Mouse (Mus musculus) limb, embryonic 14.5 days (tissue): ENCODE measurements around the gene Prkn. TPM values are rescaled to one million over a fixed set of nuclear protein-coding genes. Genes with fewer than 3 reads are reported as not detected.

Experiments
- ATAC-seq: fragments of 200-750 bp; cut with Nextera tagmentation; 2 replicates; pipeline ENCODE4 v1.8.0; 2017; ENCODE audit warnings: low read depth, moderate number of reproducible peaks, moderate TSS enrichment; ENCODE audit not compliant: low FRiP score
- DNase-seq: peaks from one replicate; pipeline ENCODE4 v3.0.0-alpha.2; 2015; ENCODE audit warnings: low spot score
- H3K27ac ChIP-seq: fragments of 300-500 bp; sonication (generic); replicated peaks from 2 replicates; pipeline ENCODE4 v1.5.1; 2014; ENCODE audit warnings: low read depth, mild to moderate bottlenecking, low read length, moderate library complexity, mixed read lengths
- H3K27me3 ChIP-seq: fragments of 300-500 bp; sonication (generic); 2 replicates; pipeline ENCODE4 v1.6.1; 2014; ENCODE audit warnings: low read length, mixed read lengths; ENCODE audit not compliant: control insufficient read depth, insufficient read depth
- H3K36me3 ChIP-seq: fragments of 300-500 bp; sonication (generic); 2 replicates; pipeline ENCODE4 v1.6.1; 2014; ENCODE audit warnings: mild to moderate bottlenecking, low read length, moderate library complexity, mixed read lengths; ENCODE audit not compliant: control insufficient read depth, insufficient read depth
- H3K4me1 ChIP-seq: fragments of 300-500 bp; sonication (generic); 2 replicates; pipeline ENCODE4 v1.6.1; 2014; ENCODE audit warnings: antibody characterized with exemption, low read length, mixed read lengths; ENCODE audit not compliant: control insufficient read depth, insufficient read depth
- H3K4me2 ChIP-seq: fragments of 300-500 bp; sonication (generic); replicated peaks from 2 replicates; pipeline ENCODE4 v1.6.1; 2014; ENCODE audit warnings: low read depth, mild to moderate bottlenecking, low read length, moderate library complexity; ENCODE audit not compliant: severe bottlenecking
- H3K4me3 ChIP-seq: fragments of 300-500 bp; sonication (generic); replicated peaks from 2 replicates; pipeline ENCODE4 v1.5.1; 2014; ENCODE audit warnings: low read length
- H3K9ac ChIP-seq: fragments of 300-500 bp; sonication (generic); 2 replicates; pipeline ENCODE4 v1.6.1; 2014; ENCODE audit warnings: mild to moderate bottlenecking, low read depth, low read length, moderate library complexity; ENCODE audit not compliant: severe bottlenecking
- H3K9me3 ChIP-seq: fragments of 300-500 bp; sonication (generic); 2 replicates; pipeline ENCODE4 v1.6.1; 2016; ENCODE audit warnings: low read length; ENCODE audit not compliant: control insufficient read depth
- POLR2A ChIP-seq: fragments of 200-500 bp; IDR thresholded peaks from 2 replicates; pipeline ENCODE4 v1.8.0; 2012; ENCODE audit warnings: inconsistent platforms, mild to moderate bottlenecking, moderate library complexity, borderline replicate concordance; ENCODE audit not compliant: insufficient read depth, insufficient read length; ENCODE audit errors: extremely low read depth
- WGBS: fragments of 180-500 bp; shearing (Covaris S2); extraction: QIAGEN DNeasy Blood & Tissue Kit; methylation state at CpG from one replicate; pipeline ENCODE4 v1.1.7; 2014; 5-methylcytosine and 5-hydroxymethylcytosine counted together
- polyA plus RNA-seq, 2 experiments: library from polyadenylated mRNA; depleted of rRNA in 1 of 2; stranded (reverse) in 1 of 2; unstranded in 1 of 2; fragments of >200 nt; fragmentation: Nextera tagmentation in 1 of 2; extraction: Ambion mirVana in 1 of 2; gene quantifications; 2 replicates each; pipeline versions ENCODE4 v1.2.1 to v1.2.3; 2012 to 2014

Gene Prkn
- polyA plus RNA-seq, 2 experiments, result 2.3 to 2.7 TPM

DNA sequence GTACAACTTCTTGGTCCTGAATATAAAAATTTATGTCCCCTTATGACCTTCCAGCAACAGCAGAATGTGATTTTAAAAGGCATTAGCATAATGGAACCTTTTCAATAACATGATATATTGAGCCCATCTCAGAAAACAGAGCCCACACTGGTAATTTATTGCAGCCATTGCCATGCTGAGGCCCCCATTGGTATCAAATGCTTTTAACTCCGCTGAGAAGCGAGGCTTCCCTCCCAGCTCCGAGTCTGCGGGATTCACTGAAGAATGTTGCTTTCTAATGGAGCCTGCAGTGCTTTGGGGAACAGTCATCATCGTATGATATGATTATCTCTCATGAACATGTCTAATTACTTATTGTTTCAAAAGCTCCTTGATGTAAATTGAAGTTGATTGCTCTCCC, 421.5 kb downstream of the Prkn start:
- no peak overlapping the region for H3K27ac ChIP-seq
- no peak for DNase-seq
- no peaks in the 10 kb centered on the region; the same call in 1 of the 2 replicates for H3K4me1 ChIP-seq
- H3K27me3 ChIP-seq, result no peaks in the 10 kb centered on the region
- 57% methylated on average over 5 of the region's 5 CpGs for whole genome bisulfite sequencing
- no peak for TF ChIP-seq POLR2A
- no peak overlapping the region for H3K4me3 ChIP-seq
- H3K9me3 ChIP-seq, result no peaks in the 10 kb centered on the region
- no peak for ATAC-seq
- no peak overlapping the region for H3K9ac ChIP-seq
- no peaks in the 10 kb centered on the region for H3K36me3 ChIP-seq
- H3K4me2 ChIP-seq, result no peak overlapping the region

DNA sequence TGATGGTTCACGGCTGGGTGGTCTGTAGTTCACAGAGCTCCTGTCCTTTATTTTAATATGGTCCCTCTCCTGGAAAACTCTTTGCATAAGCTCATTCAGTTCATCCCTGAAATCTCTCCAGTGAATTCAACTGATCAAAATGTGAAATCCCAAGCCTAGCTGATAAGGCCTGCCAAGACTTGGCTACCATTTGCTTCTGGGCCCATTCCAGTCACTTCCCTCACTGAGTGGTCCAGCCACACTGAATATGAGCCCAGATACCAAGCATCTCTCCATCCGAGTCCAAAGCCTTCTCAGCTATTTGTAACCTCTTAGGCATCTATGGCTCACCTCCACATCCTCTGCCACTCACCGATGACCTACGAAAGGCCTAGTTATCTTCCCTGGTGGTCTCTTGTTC, 427.8 kb downstream of the Prkn start:
- TF ChIP-seq POLR2A, result no peak

DNA sequence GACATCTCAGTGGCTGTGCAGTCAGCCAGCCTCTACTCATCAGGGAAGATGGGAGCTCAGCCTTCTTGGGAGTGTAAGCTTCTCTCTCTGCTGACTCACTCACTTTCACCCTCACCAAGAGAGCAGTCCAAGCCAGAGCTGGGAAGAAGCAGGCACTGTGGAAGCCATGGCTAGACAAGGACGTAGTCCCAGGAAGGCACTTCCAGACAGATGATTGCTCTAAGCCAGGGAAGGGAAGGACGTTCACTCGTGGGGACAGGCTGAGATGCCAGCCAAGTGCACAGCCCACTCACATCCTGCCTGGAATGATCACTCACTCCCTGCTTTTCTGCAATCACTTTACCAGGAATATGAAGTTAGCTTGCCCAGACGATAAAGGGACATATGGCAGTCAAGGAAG, 430.0 kb downstream of the Prkn start:
- H3K27me3 ChIP-seq, result no peaks in the 10 kb centered on the region
- H3K4me1 ChIP-seq, result no peaks in the 10 kb centered on the region
- WGBS, result 80% methylated on average over 4 of the region's 4 CpGs
- H3K4me3 ChIP-seq, result no peak overlapping the region
- H3K4me2 ChIP-seq, result no peak overlapping the region
- no peak for TF ChIP-seq POLR2A
- H3K9ac ChIP-seq, result no peak overlapping the region
- no peak overlapping the region for H3K27ac ChIP-seq
- no peaks in the 10 kb centered on the region for H3K36me3 ChIP-seq
- H3K9me3 ChIP-seq, result no peaks in the 10 kb centered on the region
- DNase-seq, result no peak
- no peak for ATAC-seq

More for the DNA sequence above, 427.8 kb downstream of the Prkn start:
- Histone ChIP-seq H3K36me3 (no peaks in the 10 kb centered on the region), H3K4me2 (no peak overlapping the region), H3K9me3 (no peaks in the 10 kb centered on the region), H3K4me1 (no peaks in the 10 kb centered on the region), H3K27me3 (no peaks in the 10 kb centered on the region), H3K9ac (no peak overlapping the region), H3K27ac (no peak overlapping the region), H3K4me3 (no peak overlapping the region)
- 89% methylated on average over 4 of the region's 4 CpGs for WGBS
- DNase-seq (no peak), ATAC-seq (no peak)

DNA sequence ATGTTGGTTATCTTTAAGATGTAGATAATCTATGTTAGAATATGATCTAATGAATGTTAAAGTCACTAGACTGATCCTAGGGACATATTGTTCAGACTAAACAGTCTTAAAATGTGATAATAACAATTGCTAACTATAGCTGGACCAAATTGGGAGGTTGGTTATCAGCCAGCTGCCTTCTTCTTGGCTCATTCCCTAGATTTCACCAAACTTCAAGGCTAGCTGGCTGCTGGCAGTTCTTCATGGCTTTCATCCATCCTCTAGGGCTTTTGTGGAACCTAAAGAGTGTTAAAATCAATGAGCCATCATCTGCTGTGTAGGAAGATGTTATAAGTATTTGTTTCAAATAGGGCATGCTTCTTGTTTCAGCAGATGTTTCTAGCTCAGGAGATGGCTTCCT, 431.7 kb downstream of the Prkn start:
- no peaks in the 10 kb centered on the region for H3K27me3 ChIP-seq
- H3K9me3 ChIP-seq, result no peaks in the 10 kb centered on the region
- DNase-seq (no peak), ATAC-seq (no peak)
- no peak for TF ChIP-seq POLR2A
- no peak overlapping the region for H3K27ac ChIP-seq
- H3K36me3 ChIP-seq, result no peaks in the 10 kb centered on the region
- H3K4me1 ChIP-seq, result no peaks in the 10 kb centered on the region
- no peak overlapping the region for H3K4me2 ChIP-seq
- H3K9ac ChIP-seq, result no peak overlapping the region
- H3K4me3 ChIP-seq, result no peak overlapping the region

DNA sequence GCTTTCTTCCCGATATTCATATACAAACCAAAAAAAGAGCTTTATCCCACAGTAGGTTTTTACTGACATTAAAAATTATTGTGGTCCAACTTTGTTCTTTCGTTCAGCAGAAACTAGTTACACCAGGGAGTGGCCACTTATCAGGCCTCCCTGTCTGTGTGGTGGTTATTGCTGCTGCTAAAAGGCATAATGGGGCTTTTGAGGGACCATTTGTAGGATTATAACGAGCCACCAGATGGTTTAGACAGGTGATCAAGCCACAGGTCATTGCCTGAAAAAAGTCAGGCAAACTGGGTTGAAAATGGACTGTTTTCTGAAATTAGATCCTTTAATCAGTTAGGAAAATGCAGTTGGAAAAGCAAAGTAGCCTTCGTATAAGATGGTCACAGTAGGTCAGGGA, 444.1 kb downstream of the Prkn start:
- H3K36me3 ChIP-seq, result no peaks in the 10 kb centered on the region
- no peaks in the 10 kb centered on the region for H3K4me1 ChIP-seq
- DNase-seq (no peak), ATAC-seq (no peak)
- no peak for TF ChIP-seq POLR2A
- 41% methylated on average over 4 of the region's 4 CpGs for WGBS
- no peak overlapping the region for H3K27ac ChIP-seq
- H3K9ac ChIP-seq, result no peak overlapping the region
- H3K9me3 ChIP-seq, result no peaks in the 10 kb centered on the region
- no peaks in the 10 kb centered on the region for H3K27me3 ChIP-seq
- no peak overlapping the region for H3K4me3 ChIP-seq
- no peak overlapping the region for H3K4me2 ChIP-seq

DNA sequence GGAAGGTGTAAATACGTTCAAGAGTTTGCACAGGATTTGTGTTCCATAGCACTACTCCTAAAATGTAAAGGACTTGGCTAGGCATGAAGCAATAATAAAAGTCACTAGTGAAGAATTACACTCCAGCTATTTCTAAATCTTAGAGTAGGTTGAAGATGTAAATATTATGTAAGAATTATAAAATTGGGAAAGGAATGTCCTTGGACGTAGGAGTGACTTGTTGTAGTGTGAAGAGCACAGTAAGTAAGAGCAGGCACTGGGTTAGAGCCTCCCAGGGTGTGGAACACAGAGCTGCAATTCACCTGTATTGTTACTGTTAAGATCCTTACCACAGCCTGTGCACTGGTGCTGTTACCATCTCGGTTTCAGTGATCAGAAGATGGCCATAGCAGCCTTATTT, 450.0 kb downstream of the Prkn start:
- no peaks in the 10 kb centered on the region for H3K27me3 ChIP-seq
- no peaks in the 10 kb centered on the region for H3K4me1 ChIP-seq
- H3K4me2 ChIP-seq, result no peak overlapping the region
- DNase-seq (no peak), ATAC-seq (no peak)
- H3K36me3 ChIP-seq, result no peaks in the 10 kb centered on the region
- H3K27ac ChIP-seq, result no peak overlapping the region
- H3K9me3 ChIP-seq, result no peaks in the 10 kb centered on the region
- H3K9ac ChIP-seq, result no peak overlapping the region
- 61% methylated on average over 3 of the region's 3 CpGs for WGBS
- TF ChIP-seq POLR2A, result no peak
- no peak overlapping the region for H3K4me3 ChIP-seq
